Mouse (Mus musculus): ENCODE data around the gene Tenm4. TPM values are rescaled to one million over a fixed set of nuclear protein-coding genes. Genes with fewer than 3 reads are reported as not detected.

Gene Tenm4
- polyA plus RNA-seq, 1 experiment from 2014 or later, result 4.6 TPM

- no peaks in the 10 kb centered on the region for H3K36me3 ChIP-seq (ENCODE audit: control insufficient read depth, insufficient read depth)
- no peaks in the 10 kb centered on the region for H3K27me3 ChIP-seq (replicated peaks; ENCODE audit: control insufficient read depth, insufficient read depth, low read length)
- H3K9me3 ChIP-seq (ENCODE audit: control insufficient read depth), result no peaks in the 10 kb centered on the region
- TF ChIP-seq CTCF (IDR thresholded peaks at IDR 0.05; ENCODE audit: low read depth), result peak; percentile 71
- H3K9ac ChIP-seq (ENCODE audit: low read depth, low read length), result no peak overlapping the region
- ATAC-seq, result no peak
- H3K4me3 ChIP-seq (ENCODE audit: low read depth, low read length), result no peak overlapping the region
- no peak overlapping the region for H3K27ac ChIP-seq (ENCODE audit: low read depth, low read length)
- 70% methylated on average over 3 of the region's 3 CpGs for WGBS
- no peak overlapping the region for H3K4me2 ChIP-seq (replicated peaks; ENCODE audit: low read depth)
- H3K4me1 ChIP-seq (replicated peaks; ENCODE audit: control insufficient read depth, insufficient read depth, low read length), result no peaks in the 10 kb centered on the region
These were observed 607.5 kb downstream of the Tenm4 start for GRCm38 (mm10) chr7:96778601-96778969.

GRCm38 (mm10) chr7:96780556-96780955 lies 609.5 kb downstream of the Tenm4 start:
- Histone ChIP-seq H3K27me3 (replicated peaks; ENCODE audit: control insufficient read depth, insufficient read depth, low read length) (no peaks in the 10 kb centered on the region), H3K9me3 (ENCODE audit: control insufficient read depth) (no peaks in the 10 kb centered on the region), H3K4me2 (replicated peaks; ENCODE audit: low read depth) (no peak overlapping the region), H3K27ac (ENCODE audit: low read depth, low read length) (no peak overlapping the region), H3K9ac (ENCODE audit: low read depth, low read length) (no peak overlapping the region), H3K4me3 (ENCODE audit: low read depth, low read length) (no peak overlapping the region), H3K4me1 (replicated peaks; ENCODE audit: control insufficient read depth, insufficient read depth, low read length) (no peaks in the 10 kb centered on the region), H3K36me3 (ENCODE audit: control insufficient read depth, insufficient read depth) (no peaks in the 10 kb centered on the region)
- WGBS, result 79% methylated on average over 1 of the region's 1 CpGs
- no peak for ATAC-seq
- TF ChIP-seq CTCF (IDR thresholded peaks at IDR 0.05; ENCODE audit: low read depth), result no peak

GRCm38 (mm10) chr7:96781068-96781467 lies 610.0 kb downstream of the Tenm4 start:
- Histone ChIP-seq H3K9me3 (ENCODE audit: control insufficient read depth) (no peaks in the 10 kb centered on the region), H3K4me2 (replicated peaks; ENCODE audit: low read depth) (no peak overlapping the region), H3K27ac (ENCODE audit: low read depth, low read length) (no peak overlapping the region), H3K27me3 (replicated peaks; ENCODE audit: control insufficient read depth, insufficient read depth, low read length) (no peaks in the 10 kb centered on the region), H3K4me3 (ENCODE audit: low read depth, low read length) (no peak overlapping the region), H3K9ac (ENCODE audit: low read depth, low read length) (no peak overlapping the region), H3K4me1 (replicated peaks; ENCODE audit: control insufficient read depth, insufficient read depth, low read length) (no peaks in the 10 kb centered on the region), H3K36me3 (ENCODE audit: control insufficient read depth, insufficient read depth) (no peaks in the 10 kb centered on the region)
- no peak for ATAC-seq
- 78% methylated on average over 6 of the region's 6 CpGs for WGBS
- TF ChIP-seq CTCF (IDR thresholded peaks at IDR 0.05; ENCODE audit: low read depth), result no peak

GRCm38 (mm10) chr7:96782686-96783085 lies 611.6 kb downstream of the Tenm4 start:
- H3K27me3 ChIP-seq (replicated peaks; ENCODE audit: control insufficient read depth, insufficient read depth, low read length), result no peaks in the 10 kb centered on the region
- no peaks in the 10 kb centered on the region for H3K36me3 ChIP-seq (ENCODE audit: control insufficient read depth, insufficient read depth)
- no peak overlapping the region for H3K4me3 ChIP-seq (ENCODE audit: low read depth, low read length)
- TF ChIP-seq CTCF (IDR thresholded peaks at IDR 0.05; ENCODE audit: low read depth), result no peak
- no peak overlapping the region for H3K27ac ChIP-seq (ENCODE audit: low read depth, low read length)
- no peak overlapping the region for H3K9ac ChIP-seq (ENCODE audit: low read depth, low read length)
- WGBS, result 78% methylated on average over 4 of the region's 4 CpGs
- H3K4me1 ChIP-seq (replicated peaks; ENCODE audit: control insufficient read depth, insufficient read depth, low read length), result no peaks in the 10 kb centered on the region
- H3K9me3 ChIP-seq (ENCODE audit: control insufficient read depth), result no peaks in the 10 kb centered on the region
- no peak overlapping the region for H3K4me2 ChIP-seq (replicated peaks; ENCODE audit: low read depth)
- no peak for ATAC-seq

GRCm38 (mm10) chr7:96785808-96786207 lies 614.8 kb downstream of the Tenm4 start:
- Histone ChIP-seq H3K4me1 (replicated peaks; ENCODE audit: control insufficient read depth, insufficient read depth, low read length) (no peaks in the 10 kb centered on the region), H3K9me3 (ENCODE audit: control insufficient read depth) (no peaks in the 10 kb centered on the region), H3K36me3 (ENCODE audit: control insufficient read depth, insufficient read depth) (no peaks in the 10 kb centered on the region; the same call in 1 of the 2 replicates), H3K9ac (ENCODE audit: low read depth, low read length) (no peak overlapping the region), H3K4me3 (ENCODE audit: low read depth, low read length) (no peak overlapping the region), H3K27ac (ENCODE audit: low read depth, low read length) (no peak overlapping the region), H3K27me3 (replicated peaks; ENCODE audit: control insufficient read depth, insufficient read depth, low read length) (no peaks in the 10 kb centered on the region), H3K4me2 (replicated peaks; ENCODE audit: low read depth) (no peak overlapping the region)
- no peak for TF ChIP-seq CTCF (IDR thresholded peaks at IDR 0.05; ENCODE audit: low read depth)
- no peak for ATAC-seq
- WGBS, result 77% methylated on average over 9 of the region's 9 CpGs

- WGBS, result 82% methylated on average over 5 of the region's 5 CpGs
- no peak for TF ChIP-seq CTCF (IDR thresholded peaks at IDR 0.05; ENCODE audit: low read depth)
These were observed 615.4 kb downstream of the Tenm4 start for GRCm38 (mm10) chr7:96786262-96787044.

More at GRCm38 (mm10) chr7:96786262-96787044, 615.4 kb downstream of the Tenm4 start:
- no peak for ATAC-seq
- Histone ChIP-seq H3K27ac (ENCODE audit: low read depth, low read length) (no peak overlapping the region), H3K4me3 (ENCODE audit: low read depth, low read length) (no peak overlapping the region), H3K4me1 (replicated peaks; ENCODE audit: control insufficient read depth, insufficient read depth, low read length) (no peaks in the 10 kb centered on the region), H3K27me3 (replicated peaks; ENCODE audit: control insufficient read depth, insufficient read depth, low read length) (no peaks in the 10 kb centered on the region), H3K4me2 (replicated peaks; ENCODE audit: low read depth) (no peak overlapping the region), H3K9ac (ENCODE audit: low read depth, low read length) (no peak overlapping the region), H3K9me3 (ENCODE audit: control insufficient read depth) (no peaks in the 10 kb centered on the region), H3K36me3 (ENCODE audit: control insufficient read depth, insufficient read depth) (no peaks in the 10 kb centered on the region; the same call in 1 of the 2 replicates)
